Mouse (Mus musculus) A20 (cell line): ENCODE measurements around the gene Gdf15.

Experiments used
- DNase-seq: peaks from one replicate; pipeline ENCODE4 v3.0.0-alpha.2; 2011; ENCODE audit warnings: low read depth, low spot score

The Gdf15 gene

GRCm38 (mm10) chr8:70657214-70657613 is 25.0 kb upstream of the Gdf15 start:
- DNase-seq, result no peak

- DNase-seq, result no peak
Measured at GRCm38 (mm10) chr8:70656193-70656790, 24.0 kb upstream of the Gdf15 start.

GRCm38 (mm10) chr8:70655469-70655868 is 23.2 kb upstream of the Gdf15 start:
- no peak for DNase-seq

- peak; percentile 81 for DNase-seq
Measured at GRCm38 (mm10) chr8:70654121-70654520, 21.9 kb upstream of the Gdf15 start.

- DNase-seq, result peak; percentile 78
Measured at GRCm38 (mm10) chr8:70653226-70653625, 21.0 kb upstream of the Gdf15 start.

- DNase-seq, result no peak
Measured at GRCm38 (mm10) chr8:70650351-70650750, 18.1 kb upstream of the Gdf15 start.

GRCm38 (mm10) chr8:70649324-70649723 is 17.1 kb upstream of the Gdf15 start:
- DNase-seq, result no peak

- DNase-seq, result no peak
Measured at GRCm38 (mm10) chr8:70648921-70649320, 16.7 kb upstream of the Gdf15 start.

GRCm38 (mm10) chr8:70648164-70648442 is 15.8 kb upstream of the Gdf15 start:
- no peak for DNase-seq

GRCm38 (mm10) chr8:70647343-70648163 is 15.3 kb upstream of the Gdf15 start:
- DNase-seq, result no peak

- no peak for DNase-seq
Measured at GRCm38 (mm10) chr8:70646775-70647174, 14.5 kb upstream of the Gdf15 start.

GRCm38 (mm10) chr8:70646369-70646768 is 14.1 kb upstream of the Gdf15 start:
- no peak for DNase-seq

- DNase-seq, result no peak
Measured at GRCm38 (mm10) chr8:70645501-70646224, 13.4 kb upstream of the Gdf15 start.

- DNase-seq, result peak; percentile 61
Measured at GRCm38 (mm10) chr8:70644065-70644464, 11.8 kb upstream of the Gdf15 start.

GRCm38 (mm10) chr8:70643019-70643418 is 10.8 kb upstream of the Gdf15 start:
- no peak for DNase-seq

GRCm38 (mm10) chr8:70638752-70639151 is 6.5 kb upstream of the Gdf15 start:
- no peak for DNase-seq

- peak; percentile 86 for DNase-seq
Measured at GRCm38 (mm10) chr8:70636838-70637237, 4.6 kb upstream of the Gdf15 start.

GRCm38 (mm10) chr8:70635527-70635926 is 3.3 kb upstream of the Gdf15 start:
- DNase-seq, result peak; percentile 95

- DNase-seq, result peak; percentile 33
Measured at GRCm38 (mm10) chr8:70634066-70634465, 1.8 kb upstream of the Gdf15 start.

- DNase-seq, result no peak
Measured at GRCm38 (mm10) chr8:70631436-70631835, 820 bp downstream of the Gdf15 start.

- DNase-seq, result no peak
Measured at GRCm38 (mm10) chr8:70630532-70631381, 1.5 kb downstream of the Gdf15 start.
